Mouse (Mus musculus): Measurements from ENCODE around the gene Trmt1l. TPM values are rescaled to one million over a fixed set of nuclear protein-coding genes. Genes with fewer than 3 reads are reported as not detected.
A peak's percentile ranks its signal among the peaks of the same experiment; 100 is the strongest.

The Trmt1l gene
- polyA plus RNA-seq, 1 experiment from 2014 or later: 52.5 TPM

DNA sequence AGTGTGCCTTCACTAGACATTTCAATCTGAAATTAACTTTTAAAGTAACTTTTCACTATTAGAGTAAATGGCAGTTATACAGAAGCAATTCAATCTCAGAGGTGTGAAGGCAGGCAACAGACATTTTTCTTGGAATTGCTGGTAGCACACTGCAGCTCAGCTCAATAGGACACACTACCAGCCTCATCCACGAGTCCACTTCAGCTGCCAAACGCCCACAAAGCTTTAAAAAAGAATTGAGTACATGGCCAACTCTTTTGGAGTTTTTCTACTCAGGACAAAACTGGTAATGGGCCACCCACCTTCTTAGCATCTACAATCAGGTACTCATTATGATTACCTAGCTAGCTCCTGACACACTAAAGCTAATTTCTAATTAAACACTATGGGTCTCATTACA is 69.6 kb downstream of the Trmt1l start:
- Histone ChIP-seq H3K27ac (replicated peaks) (no peak overlapping the region), H3K36me3 (no peaks in the 10 kb centered on the region; the same call in 1 of the 2 replicates), H3K27me3 (ENCODE audit: low read depth, poor library complexity, severe bottlenecking) (0 out of 2 replicates have a peak, but pooled peaks cover 8% of the 10 kb centered on the region), H3K4me3 (no peak overlapping the region), H3K4me1 (peaks cover 17% of the 10 kb centered on the region), H3K9me3 (replicated peaks) (no peaks in the 10 kb centered on the region)
- WGBS: 93% methylated on average over 2 of the region's 2 CpGs
- DNase-seq (ENCODE audit: low spot score): no peak

DNA sequence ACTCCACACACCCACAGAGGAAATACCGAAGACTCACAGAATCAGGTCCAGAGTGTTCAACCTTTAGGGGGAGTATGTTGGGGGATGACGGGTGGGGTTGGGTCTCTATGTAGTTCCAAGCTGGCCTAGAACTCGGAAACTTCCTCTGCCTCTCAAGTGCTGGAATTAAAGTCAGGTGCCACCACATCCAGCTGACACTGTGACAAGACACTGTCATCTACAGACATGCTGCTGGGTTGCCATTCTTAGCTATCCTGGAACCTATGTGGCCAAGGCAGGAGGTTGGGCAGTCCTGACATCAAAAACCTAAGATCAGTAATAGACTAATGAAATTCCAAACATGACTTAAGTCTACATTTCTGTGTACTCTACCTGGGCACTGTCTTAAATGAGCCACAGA is 70.0 kb downstream of the Trmt1l start:
- no peak overlapping the region for H3K4me3 ChIP-seq
- DNase-seq (ENCODE audit: low spot score): no peak
- H3K9me3 ChIP-seq (replicated peaks): no peaks in the 10 kb centered on the region
- 89% methylated on average over 3 of the region's 3 CpGs for WGBS
- no peaks in the 10 kb centered on the region; the same call in 1 of the 2 replicates for H3K36me3 ChIP-seq
- H3K27me3 ChIP-seq (ENCODE audit: low read depth, poor library complexity, severe bottlenecking): 0 out of 2 replicates have a peak, but pooled peaks cover 8% of the 10 kb centered on the region
- H3K4me1 ChIP-seq: peaks cover 17% of the 10 kb centered on the region
- H3K27ac ChIP-seq (replicated peaks): no peak overlapping the region

DNA sequence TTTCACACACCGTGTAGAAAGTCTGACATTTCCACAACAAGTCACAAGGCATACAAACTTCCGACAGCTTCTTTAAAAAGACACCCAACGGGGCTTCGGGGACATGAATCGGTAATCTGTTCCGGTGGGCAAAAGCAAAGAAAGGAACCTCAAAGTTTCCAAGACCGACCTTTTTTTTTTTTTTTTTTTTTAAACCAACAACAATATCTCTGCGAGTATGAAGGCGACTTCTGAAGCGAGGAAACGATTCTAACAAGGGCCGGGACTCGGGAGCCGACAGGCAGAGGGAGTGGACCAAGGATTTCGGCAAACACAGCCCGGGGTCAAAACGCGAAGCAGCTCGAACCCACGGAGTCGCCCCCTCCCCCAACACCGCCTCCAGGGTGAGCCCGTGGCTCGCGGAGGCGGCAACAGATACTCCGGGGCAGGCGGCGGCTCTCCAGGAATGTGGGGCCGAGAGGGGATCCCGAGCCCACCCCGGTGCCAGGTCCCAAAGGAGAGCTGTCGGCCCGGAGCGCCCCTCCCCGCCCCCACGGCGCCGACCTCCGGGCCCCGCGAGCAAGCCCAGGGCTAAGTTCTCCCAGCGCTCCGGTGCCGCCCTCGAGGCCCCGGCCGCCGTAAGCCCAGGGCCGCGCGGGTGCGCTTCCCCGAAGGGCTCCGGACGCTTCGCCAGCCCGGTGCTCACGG is 71.6 kb downstream of the Trmt1l start:
- Histone ChIP-seq H3K4me3 (peak overlapping the region; percentile 95), H3K9me3 (replicated peaks) (no peaks in the 10 kb centered on the region), H3K27me3 (ENCODE audit: low read depth, poor library complexity, severe bottlenecking) (0 out of 2 replicates have a peak, but pooled peaks cover 8% of the 10 kb centered on the region), H3K36me3 (no peaks in the 10 kb centered on the region; the same call in 1 of the 2 replicates), H3K4me1 (peaks cover 17% of the 10 kb centered on the region), H3K27ac (replicated peaks) (peak overlapping the region; percentile 99)
- peak; percentile 79 for DNase-seq (ENCODE audit: low spot score)
- WGBS: under 1% methylated on average over 59 of the region's 59 CpGs

DNA sequence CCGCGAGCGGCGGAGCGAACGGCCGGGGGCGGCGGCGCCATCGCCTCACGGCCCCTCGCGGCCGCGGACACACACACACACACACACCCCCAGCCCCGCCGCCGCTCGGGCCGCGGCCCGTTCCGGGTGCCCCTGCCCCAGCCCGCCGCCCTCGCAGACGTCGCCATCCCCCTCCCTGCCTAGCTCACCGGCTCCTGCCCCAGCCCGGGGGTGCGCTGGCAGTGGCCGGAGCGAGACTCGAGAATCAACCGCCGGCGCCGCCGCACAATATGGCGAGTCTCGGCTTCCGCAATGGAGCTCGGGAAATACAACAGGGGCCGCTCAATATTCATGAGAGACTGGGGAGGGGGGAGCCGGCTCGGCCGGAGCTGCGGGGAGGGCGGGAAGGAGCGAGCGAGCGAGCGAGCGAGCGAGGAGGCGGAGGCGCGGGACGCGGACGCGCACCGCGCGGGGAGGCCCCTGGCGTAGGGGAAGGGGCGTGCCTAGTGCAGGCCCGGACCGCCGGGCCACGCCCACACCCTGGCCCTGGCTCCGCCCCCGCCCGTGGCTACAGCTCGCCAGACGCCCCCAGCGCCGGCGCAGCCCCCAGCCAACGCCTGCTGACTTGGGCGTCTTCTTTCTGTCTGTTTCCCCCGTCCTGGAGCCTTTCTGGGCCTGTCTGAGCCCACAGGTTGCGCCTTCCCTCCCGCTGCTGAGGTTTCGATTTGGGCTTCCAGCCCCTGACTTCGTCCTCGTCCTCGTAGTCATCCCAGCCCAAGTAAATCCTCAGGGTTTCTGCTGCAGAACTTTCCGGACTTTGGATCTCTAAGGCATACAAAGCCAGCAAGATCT is 72.4 kb downstream of the Trmt1l start, which contains the start of gene Rnf2:
Rnf2 (minus strand) TSS at position 425 of the 831 bp plus-strand sequence.
- no peaks in the 10 kb centered on the region; the same call in 1 of the 2 replicates for H3K36me3 ChIP-seq
- H3K27me3 ChIP-seq (ENCODE audit: low read depth, poor library complexity, severe bottlenecking): 0 out of 2 replicates have a peak, but pooled peaks cover 8% of the 10 kb centered on the region
- DNase-seq (ENCODE audit: low spot score): peak; percentile 95
- H3K27ac ChIP-seq (replicated peaks): peak within 1 kb of the TSS; percentile 99
- under 1% methylated on average over 75 of the region's 90 CpGs for WGBS
- H3K9me3 ChIP-seq (replicated peaks): no peaks in the 10 kb centered on the region
- H3K4me1 ChIP-seq: peaks cover 17% of the 10 kb centered on the region
- peak within 1 kb of the TSS; percentile 95 for H3K4me3 ChIP-seq

Small RNA genes lying within 50 kb of the gene (microRNA-seq; reads per million reads assigned to microRNA genes)
- 1.2 reads per million for gene Mir7682

Other genes starting within 250 kb of the Trmt1l start
- gene Gm47985, start 246.0 kb upstream of the Trmt1l start, polyA plus RNA-seq (2016; fragmentation: Nextera tagmentation; extraction: Ambion mirVana): 0.09 and 0.23 TPM in 2 replicates
- 0.22 and 0.23 TPM in 2 replicates for gene Gm8947, start 236.2 kb upstream of the Trmt1l start, polyA plus RNA-seq (2016; fragmentation: Nextera tagmentation; extraction: Ambion mirVana)
- not detected in 2 replicates for gene Gm47995, start 230.1 kb upstream of the Trmt1l start, polyA plus RNA-seq (2016; fragmentation: Nextera tagmentation; extraction: Ambion mirVana)
- gene 3110040M04Rik, start 224.4 kb upstream of the Trmt1l start, polyA plus RNA-seq (2016; fragmentation: Nextera tagmentation; extraction: Ambion mirVana): not detected in 2 replicates
- 0.15 TPM in 1 of 2 replicates, not detected in the other for gene Gm47996, start 218.4 kb upstream of the Trmt1l start, polyA plus RNA-seq (2016; fragmentation: Nextera tagmentation; extraction: Ambion mirVana)
- 407 and 414 TPM in 2 replicates for gene Ivns1abp, start 84.1 kb upstream of the Trmt1l start, polyA plus RNA-seq (2016; fragmentation: Nextera tagmentation; extraction: Ambion mirVana)
- 21.6 and 22.8 TPM in 2 replicates for gene Swt1, start 87 bp upstream of the Trmt1l start, polyA plus RNA-seq (2016; fragmentation: Nextera tagmentation; extraction: Ambion mirVana)
- 122 and 132 TPM in 2 replicates for gene Rnf2, start 72.4 kb downstream of the Trmt1l start, polyA plus RNA-seq (2016; fragmentation: Nextera tagmentation; extraction: Ambion mirVana)
- gene Fam129a, start 142.6 kb downstream of the Trmt1l start, polyA plus RNA-seq (2016; fragmentation: Nextera tagmentation; extraction: Ambion mirVana): 0.31 and 0.42 TPM in 2 replicates

All from midbrain, embryonic 10.5 days (tissue).